Mouse (Mus musculus) adrenal gland, adult 18-20 months (tissue): ENCODE results near the gene Cdh24. TPM values are rescaled to one million over a fixed set of nuclear protein-coding genes. Genes with fewer than 3 reads are reported as not detected.

Source experiments
- DNase-seq, 2 experiments: peaks; one replicate each; pipeline ENCODE4 v3.0.0; 2021 to 2022; ENCODE audit warnings: low spot score in 2 of 2
- microRNA-seq, 2 experiments: library from miRNA; unstranded; fragments of <30 nt; microRNA quantifications; one replicate each; pipeline ENCODE4 v1.2.0; 2021; ENCODE audit warnings: borderline number of aligned reads in 2 of 2
- total RNA-seq, 2 experiments: library from RNA; stranded (reverse); gene quantifications; 1 replicate in 1 of 2; 2 replicates in 1 of 2; pipeline ENCODE4 v1.2.3; 2021

The Cdh24 gene
- total RNA-seq, 2 experiments from 2014 or later: 0.70 to 1.2 TPM

DNA sequence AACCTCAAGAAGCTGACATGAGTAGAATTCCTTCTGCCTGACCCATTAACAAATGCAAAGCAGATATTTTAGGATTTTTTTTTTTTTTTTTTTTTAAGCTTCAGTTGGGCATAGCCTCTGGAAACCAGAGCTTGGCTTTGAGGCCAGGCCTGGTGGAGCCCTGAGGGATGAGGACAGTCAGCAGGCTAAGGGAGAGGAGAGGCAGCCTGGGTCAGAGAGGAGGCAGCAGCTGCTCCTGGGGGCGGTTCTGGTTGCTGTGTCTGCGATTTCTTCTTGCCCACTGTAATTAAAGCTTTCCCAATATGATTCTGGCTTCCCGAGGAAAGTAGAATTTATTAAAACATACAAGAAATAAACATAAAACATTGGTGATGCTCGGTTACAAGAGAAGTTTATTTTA, 31.9 kb downstream of the Cdh24 start:
- DNase-seq: no peak

DNA sequence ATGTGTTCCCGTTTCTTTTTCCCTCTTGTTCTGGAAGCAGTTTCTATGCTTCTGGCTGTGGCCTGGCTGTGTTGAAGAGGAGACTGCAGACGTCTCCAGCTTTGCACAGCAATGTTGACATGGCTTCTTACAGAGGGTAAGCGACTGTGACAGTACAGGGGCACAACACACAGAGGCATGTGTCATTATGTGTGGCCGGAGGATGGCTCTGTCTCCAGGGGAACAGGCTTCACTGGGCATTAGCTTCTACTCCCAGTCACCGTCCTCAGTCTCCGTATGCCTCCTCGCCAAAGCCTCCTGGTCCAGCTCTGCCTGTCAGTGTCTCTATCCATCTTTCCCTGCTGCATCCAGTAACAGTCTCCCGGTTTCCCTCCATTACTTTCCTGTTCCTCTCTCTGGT, 33.9 kb downstream of the Cdh24 start:
- no peak for DNase-seq

DNA sequence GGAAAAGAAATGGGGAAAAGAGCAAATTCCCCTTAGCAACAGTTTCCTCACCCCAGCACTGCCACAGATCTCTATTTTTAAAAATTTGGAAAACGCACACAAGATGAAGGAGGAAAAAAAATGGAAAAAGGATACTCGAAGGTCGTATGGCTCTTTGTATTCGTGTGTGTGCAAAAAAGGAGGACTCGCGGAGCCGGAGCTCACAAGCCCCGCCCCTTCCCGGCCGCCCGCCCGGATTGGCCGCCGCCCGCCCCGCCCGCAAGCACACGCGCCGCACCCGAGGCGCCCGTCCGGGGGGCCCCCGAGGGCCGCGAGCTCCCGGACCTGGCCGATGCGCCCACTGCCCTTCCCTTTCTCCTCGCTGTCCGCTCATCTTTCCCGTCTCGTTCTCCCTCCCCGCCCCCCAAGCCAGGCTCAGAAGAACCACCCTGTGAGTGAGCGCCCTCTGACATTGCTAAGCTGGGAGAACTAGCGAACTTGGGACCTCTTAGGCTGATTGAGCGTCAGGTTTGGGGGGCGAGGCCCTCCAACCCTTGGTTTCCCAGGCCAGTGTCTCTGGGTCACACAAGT, 35.3 kb downstream of the Cdh24 start, which contains the start of gene 4931414P19Rik:
Gene 4931414P19Rik (minus strand): TSS at position 242 of the 570 bp plus-strand sequence.
- DNase-seq: peak; percentile 79 to 82

DNA sequence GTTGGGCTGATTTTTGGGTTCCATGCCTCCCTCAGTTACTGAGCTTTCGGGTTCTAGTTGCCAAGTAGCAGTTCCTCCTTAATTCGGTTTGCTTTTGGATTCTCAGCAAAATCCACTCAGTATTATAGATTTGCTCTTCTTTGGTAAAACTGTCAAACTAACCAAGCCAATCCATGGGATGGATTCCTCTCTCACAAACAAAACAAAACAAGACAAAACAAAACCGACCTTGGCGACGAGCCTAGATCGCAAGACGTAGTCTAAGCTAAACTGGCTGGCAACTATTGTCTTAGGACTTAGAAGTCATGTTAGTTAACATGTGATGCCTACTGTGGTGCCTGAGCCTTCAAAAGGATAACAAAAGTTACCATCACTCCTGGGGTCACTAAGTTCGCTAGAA, 37.5 kb downstream of the Cdh24 start:
- no peak for DNase-seq

- peak; percentile 89 to 90 for DNase-seq
These were observed 38.0 kb downstream of the Cdh24 start for GRCm38 (mm10) chr14:54603038-54603654.

DNA sequence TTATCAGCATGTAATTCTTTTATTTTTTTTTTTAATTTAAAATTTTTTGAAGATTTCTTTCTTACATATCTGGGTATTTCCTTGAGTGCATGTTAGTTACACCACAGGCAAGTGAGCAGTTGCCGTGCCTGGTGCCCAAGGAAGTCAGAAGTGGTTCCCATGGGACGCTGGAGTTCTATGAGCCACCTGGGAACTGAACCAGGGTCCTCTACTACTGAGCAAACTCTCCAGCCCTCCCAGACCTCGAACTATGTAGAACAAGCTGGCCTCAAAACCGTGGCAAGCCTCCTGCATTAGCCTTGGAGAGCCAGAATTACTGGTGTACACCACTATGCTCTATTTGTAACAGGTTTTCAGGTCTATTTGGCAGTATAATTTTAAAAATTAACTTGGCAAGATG, 38.6 kb downstream of the Cdh24 start:
- no peak for DNase-seq

DNA sequence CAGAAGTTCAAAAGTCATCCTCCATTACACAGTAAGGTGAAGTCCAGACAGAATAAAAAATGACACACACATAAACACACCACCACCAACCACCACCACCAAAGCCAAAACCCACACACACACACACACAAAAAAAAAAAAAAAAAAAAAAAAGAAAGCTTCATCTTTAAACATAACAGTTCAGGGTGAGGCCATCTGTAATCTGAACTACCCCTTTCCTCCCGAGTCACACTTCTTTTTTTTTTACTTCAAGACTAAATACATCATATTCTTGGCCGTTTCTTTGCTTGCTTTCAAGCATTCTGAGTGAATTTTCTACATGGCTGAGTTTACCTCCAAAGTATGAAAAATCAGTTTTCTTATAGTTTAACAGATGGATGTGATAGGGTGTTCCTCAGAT, 39.6 kb downstream of the Cdh24 start:
- no peak for DNase-seq

- DNase-seq: no peak
These were observed 44.1 kb downstream of the Cdh24 start for GRCm38 (mm10) chr14:54597084-54597483.

DNA sequence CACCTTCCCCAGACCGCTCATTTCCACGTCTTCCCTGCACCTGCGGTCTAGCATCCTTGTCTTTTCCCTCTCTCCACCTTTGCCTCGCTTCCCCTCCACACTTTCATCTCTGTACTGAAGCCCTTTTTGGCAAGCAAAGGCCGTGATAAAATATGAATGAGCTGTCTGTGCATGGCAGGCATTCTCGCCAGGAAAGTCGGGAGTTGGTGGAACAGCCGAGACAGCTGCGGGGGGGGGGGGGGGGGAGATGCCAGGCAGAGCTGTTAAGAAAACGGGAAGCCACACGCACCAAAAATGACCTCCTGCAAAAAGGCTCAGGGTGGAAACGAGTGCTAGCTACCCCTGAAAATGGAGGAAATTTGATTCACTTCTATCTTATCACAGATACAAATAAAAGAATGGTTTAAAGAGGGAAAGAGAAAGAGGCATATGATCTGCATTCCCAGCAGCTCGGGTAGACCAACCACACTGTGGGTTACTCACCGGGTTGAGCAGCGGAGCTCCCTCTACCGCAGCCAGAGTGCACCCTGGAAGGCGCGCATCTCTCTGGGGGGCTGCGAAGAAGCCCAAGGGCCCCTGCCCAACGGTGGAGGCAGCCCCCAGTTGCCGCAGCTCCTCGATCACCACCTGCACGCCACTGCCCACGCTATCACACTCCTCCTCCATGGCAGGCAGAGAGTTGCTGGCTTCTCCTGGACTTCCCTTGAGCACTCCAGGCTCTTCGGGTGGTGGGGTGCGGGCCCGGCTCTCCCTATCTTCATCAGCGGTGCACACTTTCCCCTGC, 46.3 kb downstream of the Cdh24 start:
- no peak for DNase-seq

GRCm38 (mm10) chr14:54594055-54594454, 47.1 kb downstream of the Cdh24 start:
- DNase-seq: no peak

DNA sequence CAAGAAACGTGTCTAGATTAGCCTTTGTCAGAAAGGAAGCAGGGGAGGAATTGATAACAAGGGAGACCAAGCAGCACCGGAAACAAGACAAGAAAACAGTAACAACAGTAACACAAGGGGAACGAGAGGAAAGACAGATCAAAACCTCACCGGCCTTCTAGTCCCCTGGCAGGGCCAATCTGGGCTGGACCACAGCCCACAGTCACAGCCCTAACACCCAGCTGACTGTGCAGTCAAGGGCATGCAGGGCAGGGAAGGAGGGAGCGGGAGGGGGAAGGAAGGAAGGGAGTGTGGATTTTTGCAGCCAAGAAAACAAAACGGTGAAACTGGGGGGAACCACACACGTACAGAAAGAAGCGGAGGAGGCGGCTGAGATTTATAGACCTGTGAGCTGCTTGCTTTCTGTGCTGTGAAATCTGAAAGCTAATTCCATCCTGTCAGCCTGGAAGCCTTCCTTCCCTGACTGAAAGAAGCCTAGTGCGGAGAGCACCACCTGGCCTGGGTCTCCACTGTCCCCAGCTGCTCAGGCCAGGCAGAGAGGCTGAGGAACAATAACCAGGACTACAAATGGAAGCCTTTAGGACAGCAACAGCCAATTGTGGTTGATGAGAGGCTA, 48.7 kb downstream of the Cdh24 start:
- no peak for DNase-seq

DNA sequence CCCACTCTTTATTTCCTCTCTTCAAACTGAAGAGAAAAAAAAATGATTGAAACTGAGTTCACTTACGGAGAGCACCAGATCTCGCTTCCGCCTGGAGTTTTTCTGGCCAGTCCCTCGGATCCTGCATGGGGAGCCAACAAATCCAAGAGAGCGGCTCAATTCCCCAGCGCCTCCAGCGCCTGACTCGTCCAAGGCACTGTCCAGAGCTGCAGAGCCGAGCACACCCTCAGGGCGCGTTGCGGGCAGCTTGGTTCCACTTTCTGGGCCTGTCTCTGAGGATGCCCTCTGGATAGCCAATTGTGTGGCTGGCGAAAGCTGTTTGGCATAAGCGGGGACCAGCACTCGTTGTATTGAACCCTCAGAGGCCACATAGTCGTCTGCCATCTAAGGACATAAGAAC, 50.1 kb downstream of the Cdh24 start:
- no peak for DNase-seq

DNA sequence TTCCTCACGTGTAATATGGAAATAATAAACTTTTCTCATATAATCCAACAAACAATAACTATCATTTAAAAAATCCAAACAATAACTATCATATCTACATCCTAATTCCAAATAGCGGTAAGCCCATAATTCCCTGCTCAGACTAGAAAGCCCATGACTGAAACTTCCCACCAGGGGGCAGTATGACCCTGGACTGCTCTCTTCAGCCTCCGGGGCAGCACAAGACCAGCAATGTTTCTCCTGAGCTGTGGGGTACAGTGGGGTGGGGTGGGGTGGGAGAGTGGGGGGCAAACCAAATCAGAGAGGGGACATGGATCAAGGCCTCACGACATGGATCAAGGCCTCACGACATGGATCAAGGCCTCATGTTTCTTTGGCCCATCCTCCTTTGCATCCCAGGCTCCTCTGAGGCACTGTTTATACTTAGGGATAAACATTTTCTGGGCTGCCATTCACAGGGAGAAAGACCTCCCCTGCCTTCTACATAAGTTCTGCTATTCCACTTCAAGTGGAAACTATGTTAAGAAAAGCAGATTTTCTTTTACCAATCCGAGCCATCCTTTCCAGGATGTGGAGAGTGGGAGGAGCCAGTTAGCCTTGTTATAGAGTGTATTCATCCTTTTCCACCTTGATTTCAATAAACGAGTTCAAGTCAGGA, 57.4 kb downstream of the Cdh24 start:
- DNase-seq: peak; percentile 57 to 61

GRCm38 (mm10) chr14:54582536-54582935, 58.6 kb downstream of the Cdh24 start:
- DNase-seq: no peak

Small RNA genes within 50 kb of the gene (microRNA-seq; reads per million reads assigned to microRNA genes)
- gene Mir686: 0 reads per million in 2 experiments
- 0 to 0.95 reads per million in 2 experiments for gene Mir6948

Other genes starting within 250 kb of the Cdh24 start
- 1 to 10 TPM; 3.1 to 4.5 TPM for gene Slc7a7, start 223.6 kb downstream of the Cdh24 start, total RNA-seq
- gene Mrpl52, start 214.5 kb downstream of the Cdh24 start, total RNA-seq: 100 to 1,000 TPM; 180 to 210 TPM
- 10 to 100 TPM; 26.4 to 38.4 TPM for gene Mmp14, start 209.8 kb downstream of the Cdh24 start, total RNA-seq
- 100 to 1,000 TPM in 1 of 2 experiments, 10 to 100 TPM in 1; 95.4 to 119 TPM for gene Lrp10, start 177.2 kb downstream of the Cdh24 start, total RNA-seq
- 1 to 10 TPM in 1 of 2 experiments, under 1 TPM in 1; 0.26 to 1.1 TPM for gene Rem2, start 165.3 kb downstream of the Cdh24 start, total RNA-seq
- 10 to 100 TPM; 38.9 to 43.3 TPM for gene Prmt5, start 123.8 kb downstream of the Cdh24 start, total RNA-seq
- gene Haus4, start 86.7 kb downstream of the Cdh24 start, total RNA-seq: 10 to 100 TPM; 11.2 to 18.9 TPM
- 10 to 100 TPM; 20.5 to 26.0 TPM for gene Ajuba, start 63.8 kb downstream of the Cdh24 start, total RNA-seq
- gene 4931414P19Rik, start 35.4 kb downstream of the Cdh24 start, total RNA-seq: 1 to 10 TPM; 2.7 to 6.5 TPM
- gene Psmb5, start 23.3 kb downstream of the Cdh24 start, total RNA-seq: 100 to 1,000 TPM; 273 to 381 TPM
- not detected for gene Psmb11, start 19.9 kb downstream of the Cdh24 start, total RNA-seq
- not detected for gene Gm17606, start 412 bp downstream of the Cdh24 start, total RNA-seq
- gene 1700123O20Rik, start 44.9 kb upstream of the Cdh24 start, total RNA-seq: 10 to 100 TPM; 43.5 to 43.7 TPM
- 100 to 1,000 TPM; 162 to 171 TPM for gene Acin1, start 45.6 kb upstream of the Cdh24 start, total RNA-seq
- gene Gm29776, start 57.5 kb upstream of the Cdh24 start, total RNA-seq: not detected
- under 1 TPM in 1 of 2 experiments, not detected in 1; 0.23 TPM for gene Cebpe, start 70.8 kb upstream of the Cdh24 start, total RNA-seq
- 10 to 100 TPM; 24.6 to 55.6 TPM for gene Slc7a8, start 140.6 kb upstream of the Cdh24 start, total RNA-seq
- under 1 TPM in 1 of 2 experiments, not detected in 1; 0.51 TPM for gene Rnf212b, start 172.8 kb upstream of the Cdh24 start, total RNA-seq
- gene Homez, start 229.6 kb upstream of the Cdh24 start, total RNA-seq: 10 to 100 TPM; 12.8 to 15.6 TPM
- gene Ppp1r3e, start 236.2 kb upstream of the Cdh24 start, total RNA-seq: 10 to 100 TPM; 14.2 to 17.2 TPM
- 10 to 100 TPM; 53.1 to 59.3 TPM for gene Bcl2l2, start 242.0 kb upstream of the Cdh24 start, total RNA-seq
- 1 to 10 TPM; 1.2 to 3.9 TPM for gene Gm20521, start 242.1 kb upstream of the Cdh24 start, total RNA-seq